Mouse (Mus musculus) embryonic facial prominence, embryonic 11.5 days (tissue): ENCODE data around the gene Isoc2a. TPM values are rescaled to one million over a fixed set of nuclear protein-coding genes. Genes with fewer than 3 reads are reported as not detected.

Source experiments
- ATAC-seq: fragments of 200-750 bp; cut with Nextera tagmentation; replicated peaks from 2 replicates; pipeline ENCODE4 v1.8.0; 2017; ENCODE audit warnings: low read depth; ENCODE audit not compliant: insufficient number of reproducible peaks, low FRiP score, low TSS enrichment
- DNase-seq: peaks from one replicate; pipeline ENCODE4 v3.0.0-alpha.2; 2015; ENCODE audit warnings: low spot score
- H3K27ac ChIP-seq: fragments of 300-500 bp; sonication (generic); replicated peaks from 2 replicates; pipeline ENCODE4 v1.5.1; 2014; ENCODE audit warnings: mild to moderate bottlenecking, low read depth, low read length, control low read depth
- H3K27me3 ChIP-seq: fragments of 300-500 bp; sonication (generic); 2 replicates; pipeline ENCODE4 v1.6.1; 2014; ENCODE audit warnings: mild to moderate bottlenecking, low read length, moderate library complexity, mixed read lengths; ENCODE audit not compliant: control insufficient read depth, insufficient read depth
- H3K36me3 ChIP-seq: fragments of 300-500 bp; sonication (generic); replicated peaks from 2 replicates; pipeline ENCODE4 v1.6.1; 2014; ENCODE audit warnings: low read depth, mild to moderate bottlenecking, low read length, moderate library complexity, mixed read lengths; ENCODE audit not compliant: control insufficient read depth, insufficient read depth
- H3K4me1 ChIP-seq: fragments of 300-500 bp; sonication (generic); 2 replicates; pipeline ENCODE4 v1.6.1; 2014; ENCODE audit warnings: low read length, mixed read lengths; ENCODE audit not compliant: control insufficient read depth, insufficient read depth
- H3K4me2 ChIP-seq: fragments of 300-500 bp; sonication (generic); 2 replicates; pipeline ENCODE4 v1.6.1; 2014; ENCODE audit warnings: low read depth, mild to moderate bottlenecking, control low read depth, low read length, moderate library complexity
- H3K4me3 ChIP-seq: fragments of 300-500 bp; sonication (generic); 2 replicates; pipeline ENCODE4 v1.5.1; 2014; ENCODE audit warnings: low read depth, low read length, control low read depth
- H3K9ac ChIP-seq: fragments of 300-500 bp; sonication (generic); replicated peaks from 2 replicates; pipeline ENCODE4 v1.6.1; 2014; ENCODE audit warnings: mild to moderate bottlenecking, control low read depth, low read length
- H3K9me3 ChIP-seq: fragments of 300-500 bp; sonication (generic); replicated peaks from 2 replicates; pipeline ENCODE4 v1.6.1; 2016; ENCODE audit warnings: mild to moderate bottlenecking, low read length, inconsistent platforms, mixed read lengths; ENCODE audit not compliant: control insufficient read depth
- WGBS: fragments of 180-500 bp; shearing (Covaris S2); extraction: QIAGEN DNeasy Blood & Tissue Kit; methylation state at CpG from one replicate; pipeline ENCODE4 v1.1.7; 2014; 5-methylcytosine and 5-hydroxymethylcytosine counted together
- polyA plus RNA-seq: library from polyadenylated mRNA; unstranded; fragments of >200 nt; fragmentation: Nextera tagmentation; extraction: Ambion mirVana; gene quantifications from 2 replicates; pipeline ENCODE4 v1.2.1, GENCODE M21; 2014

Gene Isoc2a
- polyA plus RNA-seq, 1 experiment from 2014 or later: 0.72 TPM

GRCm38 (mm10) chr7:4843604-4844244, 33.2 kb upstream of the Isoc2a start:
- no peak overlapping the region for H3K27ac ChIP-seq
- peak overlapping the region; percentile 39 for H3K4me3 ChIP-seq
- H3K9me3 ChIP-seq: no peaks in the 10 kb centered on the region
- peaks cover 10% of the 10 kb centered on the region for H3K4me1 ChIP-seq
- peak; percentile 17 for ATAC-seq
- H3K9ac ChIP-seq: peak overlapping the region; percentile 32
- peaks cover 28% of the 10 kb centered on the region for H3K27me3 ChIP-seq
- H3K36me3 ChIP-seq: no peaks in the 10 kb centered on the region
- peak; percentile 76 for DNase-seq
- WGBS: under 1% methylated on average over 34 of the region's 34 CpGs
- H3K4me2 ChIP-seq: peak overlapping the region; percentile 86

GRCm38 (mm10) chr7:4844245-4844916, 32.6 kb upstream of the Isoc2a start, which contains the start of gene Shisa7:
Shisa7 (minus strand) TSS chr7:4844696.
- Histone ChIP-seq H3K4me1 (peaks cover 10% of the 10 kb centered on the region), H3K27ac (no peak within 1 kb of the TSS), H3K4me3 (peak within 1 kb of the TSS; percentile 39), H3K9me3 (no peaks in the 10 kb centered on the region), H3K9ac (peak within 1 kb of the TSS; percentile 32), H3K4me2 (peak within 1 kb of the TSS; percentile 86), H3K27me3 (peaks cover 28% of the 10 kb centered on the region), H3K36me3 (no peaks in the 10 kb centered on the region)
- ATAC-seq (peak; percentile 39), DNase-seq (no peak)
- WGBS: under 1% methylated on average over 41 of the region's 41 CpGs

- Histone ChIP-seq H3K27ac (no peak overlapping the region), H3K36me3 (no peaks in the 10 kb centered on the region), H3K9me3 (no peaks in the 10 kb centered on the region), H3K9ac (no peak overlapping the region), H3K4me2 (peak overlapping the region; percentile 86), H3K27me3 (peaks cover 28% of the 10 kb centered on the region), H3K4me3 (peak overlapping the region; percentile 39), H3K4me1 (peaks cover 10% of the 10 kb centered on the region)
- under 1% methylated on average over 13 of the region's 13 CpGs for WGBS
- ATAC-seq: peak; percentile 64
- peak; percentile 87 for DNase-seq
These were observed 32.0 kb upstream of the Isoc2a start for GRCm38 (mm10) chr7:4844917-4845309.

- Histone ChIP-seq H3K27me3 (peaks cover 8% of the 10 kb centered on the region), H3K4me1 (no peaks in the 10 kb centered on the region; the same call in 1 of the 2 replicates), H3K27ac (no peak overlapping the region), H3K4me3 (no peak overlapping the region), H3K36me3 (no peaks in the 10 kb centered on the region), H3K9me3 (no peaks in the 10 kb centered on the region), H3K9ac (no peak overlapping the region), H3K4me2 (no peak overlapping the region)
- WGBS: 59% methylated on average over 9 of the region's 9 CpGs
- no peak for ATAC-seq
- no peak for DNase-seq
These were observed 27.6 kb upstream of the Isoc2a start for GRCm38 (mm10) chr7:4849372-4849771.

- Histone ChIP-seq H3K4me2 (no peak overlapping the region), H3K9ac (no peak overlapping the region), H3K27ac (no peak overlapping the region), H3K4me3 (no peak overlapping the region), H3K4me1 (no peaks in the 10 kb centered on the region), H3K9me3 (no peaks in the 10 kb centered on the region), H3K36me3 (no peaks in the 10 kb centered on the region), H3K27me3 (no peaks in the 10 kb centered on the region)
- ATAC-seq (no peak), DNase-seq (no peak)
- 79% methylated on average over 11 of the region's 11 CpGs for WGBS
These were observed 26.2 kb upstream of the Isoc2a start for GRCm38 (mm10) chr7:4850621-4851314.

- no peaks in the 10 kb centered on the region for H3K9me3 ChIP-seq
- H3K4me3 ChIP-seq: no peak overlapping the region
- DNase-seq: no peak
- no peaks in the 10 kb centered on the region for H3K36me3 ChIP-seq
- H3K9ac ChIP-seq: no peak overlapping the region
- H3K4me1 ChIP-seq: no peaks in the 10 kb centered on the region
- no peak for ATAC-seq
- H3K27me3 ChIP-seq: no peaks in the 10 kb centered on the region
- H3K4me2 ChIP-seq: no peak overlapping the region
- WGBS: 73% methylated on average over 8 of the region's 8 CpGs
- H3K27ac ChIP-seq: no peak overlapping the region
These were observed 25.7 kb upstream of the Isoc2a start for GRCm38 (mm10) chr7:4851315-4851688.

- DNase-seq: no peak
- Histone ChIP-seq H3K9ac (no peak overlapping the region), H3K4me1 (no peaks in the 10 kb centered on the region), H3K4me2 (no peak overlapping the region), H3K36me3 (no peaks in the 10 kb centered on the region), H3K27me3 (no peaks in the 10 kb centered on the region), H3K9me3 (no peaks in the 10 kb centered on the region), H3K4me3 (no peak overlapping the region), H3K27ac (no peak overlapping the region)
- no peak for ATAC-seq
- WGBS: 75% methylated on average over 3 of the region's 3 CpGs
These were observed 23.3 kb upstream of the Isoc2a start for GRCm38 (mm10) chr7:4853613-4854012.

GRCm38 (mm10) chr7:4856508-4856907, 20.4 kb upstream of the Isoc2a start:
- Histone ChIP-seq H3K27me3 (no peaks in the 10 kb centered on the region), H3K9ac (no peak overlapping the region), H3K4me3 (no peak overlapping the region), H3K4me2 (no peak overlapping the region), H3K4me1 (no peaks in the 10 kb centered on the region), H3K27ac (no peak overlapping the region), H3K36me3 (no peaks in the 10 kb centered on the region), H3K9me3 (no peaks in the 10 kb centered on the region)
- WGBS: 88% methylated on average over 9 of the region's 9 CpGs
- ATAC-seq (no peak), DNase-seq (no peak)
